Mouse (Mus musculus): ENCODE data around the gene Vps18. TPM values are rescaled to one million over a fixed set of nuclear protein-coding genes. Genes with fewer than 3 reads are reported as not detected.
A peak's percentile ranks its signal among the peaks of the same experiment; 100 is the strongest.

Vps18 gene
- polyA plus RNA-seq, 1 experiment from 2014 or later: 28.2 TPM

DNA sequence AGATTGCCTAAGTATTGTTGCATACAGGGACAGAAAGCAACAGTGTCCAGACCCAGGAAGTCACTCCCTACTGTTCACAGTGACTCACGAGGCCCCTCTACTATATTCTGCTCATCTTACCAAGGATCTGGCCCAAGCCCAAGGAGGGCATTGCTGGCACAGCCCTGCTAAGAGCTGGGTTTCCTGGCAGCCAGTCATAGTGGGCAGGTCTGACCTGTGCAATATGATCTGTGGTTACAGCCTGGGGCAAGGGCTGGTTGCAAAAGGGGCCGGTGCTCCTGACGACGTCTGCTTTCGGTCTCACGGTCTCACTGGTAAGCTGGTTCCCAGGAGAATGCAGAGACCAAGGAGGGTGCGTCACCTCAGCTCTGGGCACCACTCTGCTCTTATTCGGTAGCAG is 25.6 kb upstream of the Vps18 start:
- H3K4me1 ChIP-seq: no peaks in the 10 kb centered on the region
- no peak for ATAC-seq (ENCODE audit: low FRiP score)
- whole genome bisulfite sequencing: 52% methylated on average over 8 of the region's 8 CpGs
- H3K27me3 ChIP-seq: peaks cover 11% of the 10 kb centered on the region
- no peak overlapping the region for H3K27ac ChIP-seq
- no peak overlapping the region for H3K4me2 ChIP-seq (replicated peaks)
- no peaks in the 10 kb centered on the region for H3K9me3 ChIP-seq (replicated peaks)
- H3K4me3 ChIP-seq: no peak overlapping the region
- H3K36me3 ChIP-seq: no peaks in the 10 kb centered on the region
- no peak overlapping the region for H3K9ac ChIP-seq

DNA sequence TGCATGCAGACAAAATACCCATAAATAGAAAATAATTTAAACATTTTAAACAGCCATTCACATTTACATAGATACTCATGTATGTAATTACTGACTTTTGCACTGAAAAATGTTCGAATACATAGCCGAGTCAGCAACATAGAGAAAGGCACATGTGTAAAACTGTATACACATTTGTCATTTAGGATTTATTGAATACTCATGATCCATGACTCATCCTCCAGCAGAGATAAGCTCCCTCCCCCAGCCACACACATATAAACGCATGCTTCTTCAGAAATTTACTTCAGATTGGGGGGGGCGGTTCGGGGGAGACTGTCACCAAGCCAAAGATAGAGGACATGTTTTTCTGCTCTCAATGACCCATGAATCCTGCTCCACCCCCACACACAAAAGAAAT is 24.7 kb upstream of the Vps18 start:
- WGBS: 87% methylated on average over 5 of the region's 5 CpGs
- H3K4me1 ChIP-seq: no peaks in the 10 kb centered on the region
- H3K4me3 ChIP-seq: no peak overlapping the region
- no peak overlapping the region for H3K4me2 ChIP-seq (replicated peaks)
- no peak overlapping the region for H3K9ac ChIP-seq
- H3K9me3 ChIP-seq (replicated peaks): no peaks in the 10 kb centered on the region
- H3K27ac ChIP-seq: no peak overlapping the region
- ATAC-seq (ENCODE audit: low FRiP score): no peak
- peaks cover 17% of the 10 kb centered on the region for H3K27me3 ChIP-seq
- H3K36me3 ChIP-seq: no peaks in the 10 kb centered on the region

DNA sequence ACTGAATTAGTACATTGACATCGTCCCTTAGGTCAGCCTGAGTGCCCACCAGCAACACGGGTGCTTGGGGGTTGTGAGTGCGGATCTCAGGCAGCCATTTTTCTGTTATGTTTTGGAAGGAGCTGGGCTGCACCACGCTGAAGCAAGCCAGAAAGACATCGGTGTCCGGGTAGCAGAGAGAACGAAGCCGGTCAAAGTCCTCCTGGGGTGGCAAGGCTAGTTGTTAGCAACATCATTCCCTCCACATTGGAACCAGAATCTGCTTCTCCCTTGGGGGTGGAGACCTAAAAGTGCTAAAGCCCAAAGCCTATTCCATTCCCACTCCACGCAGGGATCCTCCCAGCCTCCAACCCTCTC is 18.3 kb upstream of the Vps18 start:
- ATAC-seq (ENCODE audit: low FRiP score): no peak
- H3K4me3 ChIP-seq: peak overlapping the region; percentile 66
- no peaks in the 10 kb centered on the region for H3K9me3 ChIP-seq (replicated peaks)
- H3K27ac ChIP-seq: no peak overlapping the region
- H3K4me1 ChIP-seq: peaks cover 5% of the 10 kb centered on the region; the same call in 1 of the 2 replicates
- 45% methylated on average over 9 of the region's 9 CpGs for WGBS
- H3K36me3 ChIP-seq: no peaks in the 10 kb centered on the region
- peak overlapping the region; percentile 95 for H3K4me2 ChIP-seq (replicated peaks)
- peaks cover 30% of the 10 kb centered on the region for H3K27me3 ChIP-seq
- H3K9ac ChIP-seq: peak overlapping the region; percentile 80; the same call in 1 of the 2 replicates

DNA sequence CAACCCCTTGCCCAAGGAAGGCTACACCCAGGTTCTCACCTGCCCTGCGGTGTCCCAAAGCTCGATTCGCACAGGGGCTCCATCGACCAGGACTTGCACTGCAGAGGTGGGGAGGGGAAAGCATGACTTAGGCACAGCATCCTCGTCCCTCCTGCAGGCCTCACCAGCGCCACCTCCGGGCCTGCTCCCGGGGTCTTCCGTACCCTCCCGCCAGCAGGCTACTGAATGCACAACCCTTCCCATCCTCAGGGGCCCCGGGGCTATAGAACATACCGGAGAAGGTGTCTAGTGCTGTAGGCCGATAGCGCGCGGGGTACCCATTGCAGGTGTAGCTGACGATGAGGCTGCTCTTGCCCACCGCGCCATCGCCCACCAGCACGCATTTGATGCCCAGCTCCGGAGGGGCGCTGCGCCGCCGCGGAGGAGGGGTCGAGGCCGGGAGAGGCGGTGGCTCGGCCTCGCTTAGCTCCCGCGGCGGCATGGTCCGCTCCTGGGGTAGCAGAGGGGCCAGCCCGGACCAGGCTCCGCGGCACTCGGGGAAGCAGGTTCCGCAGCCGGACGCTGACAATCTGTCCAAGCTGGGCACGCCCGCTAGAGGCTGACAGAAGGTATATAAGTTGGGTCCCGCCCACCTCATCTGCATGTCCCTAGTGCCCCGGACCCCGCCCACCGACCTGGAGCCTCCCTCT is 17.8 kb upstream of the Vps18 start, which contains the start of gene Rhov:
Gene Rhov, minus strand, starts transcription at position 630 of the 689 bp plus-strand sequence.
- Histone ChIP-seq H3K27me3 (peaks cover 30% of the 10 kb centered on the region), H3K4me1 (peaks cover 5% of the 10 kb centered on the region; the same call in 1 of the 2 replicates), H3K27ac (peak within 1 kb of the TSS; percentile 57; the same call in 1 of the 2 replicates), H3K36me3 (no peaks in the 10 kb centered on the region), H3K9me3 (replicated peaks) (no peaks in the 10 kb centered on the region), H3K9ac (peak within 1 kb of the TSS; percentile 80), H3K4me2 (replicated peaks) (peak within 1 kb of the TSS; percentile 95), H3K4me3 (peak within 1 kb of the TSS; percentile 66)
- peak; percentile 90 for ATAC-seq (ENCODE audit: low FRiP score)
- WGBS: under 1% methylated on average over 44 of the region's 49 CpGs

DNA sequence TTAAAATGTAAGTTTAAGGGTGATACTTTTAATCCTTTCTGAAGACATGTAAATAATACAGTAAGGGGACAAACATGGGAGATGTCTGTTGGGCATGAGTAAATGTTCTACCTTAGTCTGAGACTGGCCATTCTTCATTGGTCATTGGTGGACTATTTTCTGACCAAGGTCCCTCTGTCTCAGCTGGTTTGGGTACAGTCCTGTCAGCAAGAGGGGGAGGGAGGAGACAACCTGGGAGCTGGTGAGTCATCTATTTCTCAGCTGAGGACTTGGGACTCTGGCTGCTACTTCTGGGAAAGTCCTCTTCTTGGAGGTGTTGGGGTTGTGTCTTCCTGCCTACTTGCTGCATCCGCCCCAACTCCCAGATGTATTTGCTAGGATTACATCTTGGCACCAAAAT is 14.4 kb upstream of the Vps18 start:
- H3K4me3 ChIP-seq: no peak overlapping the region
- no peaks in the 10 kb centered on the region for H3K36me3 ChIP-seq
- H3K9ac ChIP-seq: no peak overlapping the region
- no peak overlapping the region for H3K4me2 ChIP-seq (replicated peaks)
- peaks cover 15% of the 10 kb centered on the region for H3K27me3 ChIP-seq
- 85% methylated on average over 1 of the region's 1 CpGs for WGBS
- H3K9me3 ChIP-seq (replicated peaks): no peaks in the 10 kb centered on the region
- H3K27ac ChIP-seq: no peak overlapping the region
- ATAC-seq (ENCODE audit: low FRiP score): no peak
- H3K4me1 ChIP-seq: peaks cover 5% of the 10 kb centered on the region; the same call in 1 of the 2 replicates

DNA sequence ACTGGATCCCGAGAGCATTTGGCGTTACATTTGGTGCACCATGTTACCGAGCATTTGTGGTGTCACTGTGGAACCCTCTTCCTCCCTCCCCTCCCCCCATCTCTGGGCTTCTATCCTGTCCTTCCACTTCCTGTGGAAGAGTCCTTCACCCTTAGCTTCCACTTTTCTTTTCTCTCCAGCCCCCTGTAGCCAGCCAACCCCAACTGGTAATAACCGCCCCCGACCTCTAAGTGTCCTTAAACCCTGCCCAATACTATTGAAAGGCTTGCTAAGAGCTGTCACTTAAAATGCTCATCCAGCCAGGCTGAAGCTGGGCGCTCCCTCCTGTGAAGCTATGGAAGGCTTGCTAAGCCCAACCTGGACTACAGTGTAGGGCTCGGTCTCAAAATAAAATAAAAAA is 11.6 kb upstream of the Vps18 start:
- no peaks in the 10 kb centered on the region for H3K36me3 ChIP-seq
- ATAC-seq (ENCODE audit: low FRiP score): no peak
- no peak overlapping the region for H3K27ac ChIP-seq
- H3K9me3 ChIP-seq (replicated peaks): no peaks in the 10 kb centered on the region
- H3K9ac ChIP-seq: no peak overlapping the region
- 78% methylated on average over 7 of the region's 7 CpGs for WGBS
- no peaks in the 10 kb centered on the region for H3K27me3 ChIP-seq
- H3K4me3 ChIP-seq: no peak overlapping the region
- no peaks in the 10 kb centered on the region for H3K4me1 ChIP-seq
- H3K4me2 ChIP-seq (replicated peaks): no peak overlapping the region

DNA sequence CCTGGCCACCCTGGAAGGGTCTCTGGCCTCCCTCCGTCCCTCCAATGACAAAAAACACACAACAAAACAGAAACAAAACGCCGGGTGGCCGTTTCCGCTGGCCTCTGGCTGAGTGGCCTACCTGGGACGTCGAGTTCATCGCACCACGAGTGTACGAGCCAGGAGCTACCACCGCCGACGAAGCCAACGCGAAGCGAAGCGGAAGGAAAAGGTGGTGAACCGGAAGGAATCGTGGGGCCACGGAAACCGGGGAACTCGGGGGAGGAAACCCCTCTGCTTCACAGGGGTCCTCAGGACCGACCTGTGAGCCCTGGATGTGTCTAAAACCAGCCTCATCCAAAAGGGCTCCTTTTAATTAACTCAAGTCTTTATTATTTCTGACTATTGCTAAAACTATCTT is 10.7 kb upstream of the Vps18 start:
- Histone ChIP-seq H3K9ac (no peak overlapping the region), H3K27ac (no peak overlapping the region), H3K4me3 (no peak overlapping the region), H3K4me2 (replicated peaks) (no peak overlapping the region), H3K27me3 (no peaks in the 10 kb centered on the region), H3K4me1 (no peaks in the 10 kb centered on the region), H3K9me3 (replicated peaks) (no peaks in the 10 kb centered on the region), H3K36me3 (no peaks in the 10 kb centered on the region)
- no peak for ATAC-seq (ENCODE audit: low FRiP score)
- WGBS: 89% methylated on average over 23 of the region's 23 CpGs

DNA sequence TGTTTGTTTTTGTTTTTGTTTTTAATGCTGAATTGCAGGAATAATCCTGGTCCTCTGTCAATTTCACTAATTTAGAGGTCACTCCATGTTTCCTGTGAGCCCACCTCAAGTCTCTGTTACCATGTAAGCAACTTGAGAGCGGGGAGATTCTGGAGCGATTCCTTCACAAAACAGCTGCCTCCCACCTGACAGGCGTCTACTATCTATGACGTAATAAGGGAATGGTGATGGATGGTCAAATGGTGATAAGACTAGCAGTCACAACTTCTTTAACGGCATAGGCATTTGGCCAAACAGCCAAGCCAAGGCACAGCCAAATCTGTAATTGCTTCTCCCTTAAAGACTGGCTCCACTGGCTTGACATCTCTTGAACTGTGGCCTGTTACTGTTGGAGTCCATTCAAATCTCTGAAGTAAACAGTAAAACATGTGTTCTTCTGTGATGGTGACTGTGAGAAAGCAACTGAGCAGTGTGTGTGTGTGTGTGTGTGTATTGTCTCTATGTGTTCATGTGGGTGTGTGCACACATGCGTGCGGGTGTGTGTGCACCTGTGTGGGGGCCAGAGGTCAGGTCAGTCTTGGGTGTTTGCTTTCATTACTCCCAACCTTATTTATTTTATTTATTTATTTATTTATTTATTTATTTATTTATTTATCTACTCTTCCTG is 6.5 kb upstream of the Vps18 start:
- 88% methylated on average over 7 of the region's 7 CpGs for WGBS

DNA sequence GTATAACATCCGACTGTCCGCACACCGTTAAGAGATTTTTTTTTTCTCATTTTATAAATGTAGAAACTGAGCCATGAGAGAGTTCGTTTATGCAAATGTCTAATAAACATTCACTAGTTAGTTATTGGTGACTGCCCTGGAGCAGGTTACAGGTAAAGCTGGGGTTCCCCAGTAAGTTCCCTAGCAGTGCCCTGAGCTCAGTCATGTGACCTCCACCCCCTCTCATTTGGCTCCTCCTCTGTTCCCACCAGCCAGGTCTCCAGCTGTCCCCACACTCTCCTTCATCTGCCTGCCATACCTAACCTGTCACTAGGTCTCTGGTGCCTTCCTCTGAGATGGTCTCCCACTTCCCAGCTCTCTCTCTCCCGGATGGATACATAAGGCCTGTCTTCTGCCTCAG is 1.2 kb upstream of the Vps18 start:
- H3K9ac ChIP-seq: no peak overlapping the region
- no peak for ATAC-seq (ENCODE audit: low FRiP score)
- no peak overlapping the region for H3K4me2 ChIP-seq (replicated peaks)

More for the DNA sequence above, 6.5 kb upstream of the Vps18 start:
- Histone ChIP-seq H3K4me1 (no peaks in the 10 kb centered on the region), H3K27me3 (no peaks in the 10 kb centered on the region), H3K27ac (no peak overlapping the region), H3K4me2 (replicated peaks) (no peak overlapping the region), H3K4me3 (no peak overlapping the region), H3K36me3 (no peaks in the 10 kb centered on the region), H3K9ac (no peak overlapping the region), H3K9me3 (replicated peaks) (no peaks in the 10 kb centered on the region)
- no peak for ATAC-seq (ENCODE audit: low FRiP score)

DNA sequence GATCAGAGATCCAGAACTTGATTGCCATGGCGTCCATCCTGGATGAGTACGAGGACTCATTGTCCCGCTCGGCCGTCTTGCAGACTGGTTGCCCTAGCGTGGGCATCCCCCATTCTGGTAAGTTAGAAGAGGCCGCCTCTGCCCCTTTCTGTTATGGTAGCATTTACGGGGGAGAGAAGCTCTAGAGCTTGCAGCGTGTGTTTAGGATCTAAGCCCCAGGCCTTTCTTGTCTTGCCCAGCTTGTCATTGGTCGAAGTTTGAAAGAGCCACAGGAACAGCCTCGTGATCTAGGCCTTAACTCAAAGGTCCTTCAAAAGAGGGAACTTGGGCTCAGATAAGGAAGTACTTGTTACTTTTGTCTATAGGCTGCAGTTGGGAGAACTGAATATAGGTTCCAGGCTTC is 475 bp downstream of the Vps18 start:
- Histone ChIP-seq H3K4me1 (peaks cover 16% of the 10 kb centered on the region), H3K9ac (peak overlapping the region; percentile 81), H3K27me3 (no peaks in the 10 kb centered on the region), H3K27ac (no peak overlapping the region), H3K9me3 (replicated peaks) (no peaks in the 10 kb centered on the region), H3K4me2 (replicated peaks) (peak overlapping the region; percentile 71), H3K4me3 (peak overlapping the region; percentile 67), H3K36me3 (peaks cover 29% of the 10 kb centered on the region)
- ATAC-seq (ENCODE audit: low FRiP score): peak; percentile 21; the same call in 1 of the 2 replicates
- WGBS: 5% methylated on average over 11 of the region's 11 CpGs

More for the DNA sequence above, 1.2 kb upstream of the Vps18 start:
- 90% methylated on average over 5 of the region's 5 CpGs for WGBS
- Histone ChIP-seq H3K9me3 (replicated peaks) (no peaks in the 10 kb centered on the region), H3K4me1 (peaks cover 16% of the 10 kb centered on the region), H3K4me3 (no peak overlapping the region), H3K27ac (no peak overlapping the region), H3K36me3 (peaks cover 12% of the 10 kb centered on the region; the same call in 1 of the 2 replicates), H3K27me3 (no peaks in the 10 kb centered on the region)

DNA sequence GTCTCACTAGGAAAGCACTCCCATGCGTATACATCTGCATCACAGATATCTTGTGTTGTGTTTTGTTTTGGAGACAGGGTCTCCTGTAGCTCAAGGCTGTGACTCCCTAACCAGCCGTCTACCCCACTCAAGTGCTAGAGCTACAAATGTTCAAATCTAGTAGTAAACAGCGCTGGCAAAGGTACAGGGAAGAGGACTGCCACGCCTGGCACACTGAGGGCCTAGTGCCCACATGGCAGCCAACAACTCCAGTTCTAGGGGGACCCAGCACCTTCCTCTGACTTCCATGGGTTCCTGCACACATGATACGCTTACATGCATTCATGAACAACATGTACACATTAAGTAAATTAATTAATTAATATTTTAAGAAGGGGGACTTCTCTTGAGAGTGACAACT is 3.7 kb downstream of the Vps18 start:
- 92% methylated on average over 5 of the region's 5 CpGs for WGBS
- H3K4me1 ChIP-seq: peaks cover 16% of the 10 kb centered on the region
- no peaks in the 10 kb centered on the region for H3K9me3 ChIP-seq (replicated peaks)
- no peak overlapping the region for H3K4me3 ChIP-seq
- peaks cover 52% of the 10 kb centered on the region for H3K36me3 ChIP-seq
- H3K27me3 ChIP-seq: no peaks in the 10 kb centered on the region
- H3K9ac ChIP-seq: no peak overlapping the region
- no peak for ATAC-seq (ENCODE audit: low FRiP score)
- no peak overlapping the region for H3K4me2 ChIP-seq (replicated peaks)
- no peak overlapping the region for H3K27ac ChIP-seq

DNA sequence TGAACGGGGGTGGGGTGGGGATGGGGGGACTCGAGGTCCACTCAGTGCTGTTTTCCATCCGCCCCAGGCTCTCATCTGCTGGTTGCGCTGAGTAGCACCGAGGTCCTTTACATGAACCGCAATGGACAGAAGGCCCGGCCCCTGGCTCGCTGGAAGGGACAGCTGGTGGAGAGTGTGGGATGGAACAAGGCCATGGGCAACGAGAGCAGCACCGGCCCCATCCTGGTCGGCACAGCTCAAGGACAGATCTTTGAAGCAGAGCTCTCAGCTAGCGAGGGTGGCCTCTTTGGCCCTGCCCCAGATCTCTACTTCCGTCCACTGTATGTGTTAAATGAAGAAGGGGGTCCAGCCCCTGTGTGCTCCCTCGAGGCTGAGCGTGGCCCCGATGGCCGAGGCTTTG is 4.3 kb downstream of the Vps18 start:
- no peaks in the 10 kb centered on the region for H3K9me3 ChIP-seq (replicated peaks)
- no peak overlapping the region for H3K9ac ChIP-seq
- H3K4me1 ChIP-seq: peaks cover 15% of the 10 kb centered on the region
- no peaks in the 10 kb centered on the region for H3K27me3 ChIP-seq
- WGBS: 94% methylated on average over 17 of the region's 17 CpGs
- H3K4me2 ChIP-seq (replicated peaks): no peak overlapping the region
- H3K27ac ChIP-seq: no peak overlapping the region
- no peak overlapping the region for H3K4me3 ChIP-seq
- peaks cover 58% of the 10 kb centered on the region for H3K36me3 ChIP-seq
- no peak for ATAC-seq (ENCODE audit: low FRiP score)

DNA sequence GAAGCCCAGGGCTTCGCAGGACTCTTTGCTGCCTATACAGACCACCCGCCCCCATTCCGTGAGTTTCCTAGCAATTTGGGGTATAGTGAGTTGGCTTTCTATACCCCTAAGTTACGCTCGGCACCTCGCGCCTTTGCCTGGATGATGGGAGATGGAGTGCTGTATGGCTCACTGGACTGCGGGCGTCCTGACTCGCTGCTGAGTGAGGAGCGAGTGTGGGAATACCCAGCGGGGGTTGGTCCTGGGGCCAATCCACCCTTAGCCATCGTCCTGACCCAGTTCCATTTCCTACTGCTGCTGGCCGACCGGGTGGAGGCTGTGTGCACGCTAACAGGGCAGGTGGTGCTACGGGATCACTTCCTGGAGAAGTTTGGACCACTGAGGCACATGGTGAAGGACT is 4.8 kb downstream of the Vps18 start:
- no peak for ATAC-seq (ENCODE audit: low FRiP score)
- Histone ChIP-seq H3K9me3 (replicated peaks) (no peaks in the 10 kb centered on the region), H3K36me3 (peaks cover 61% of the 10 kb centered on the region), H3K27ac (no peak overlapping the region), H3K4me1 (peaks cover 11% of the 10 kb centered on the region), H3K4me3 (no peak overlapping the region), H3K9ac (no peak overlapping the region), H3K4me2 (replicated peaks) (no peak overlapping the region), H3K27me3 (no peaks in the 10 kb centered on the region)
- WGBS: 92% methylated on average over 17 of the region's 17 CpGs
